Mouse (Mus musculus): ENCODE measurements at regions not wholly inside any gene's neighbourhood (a gene's known extent, or its start where the extent isn't known, plus 50 kb on each side); places are given as distances from the start of the nearest gene placed in this dataset.

GRCm38 (mm10) chr10:92248648-92249047 is 473.6 kb downstream of the Nedd1 start:
- Histone ChIP-seq H3K27ac (no peak overlapping the region), H3K9ac (no peak overlapping the region), H3K27me3 (no peaks in the 10 kb centered on the region), H3K36me3 (no peaks in the 10 kb centered on the region), H3K4me2 (replicated peaks) (no peak overlapping the region), H3K9me3 (no peaks in the 10 kb centered on the region), H3K4me3 (no peak overlapping the region), H3K4me1 (no peaks in the 10 kb centered on the region)
- 55% methylated on average over 3 of the region's 3 CpGs for WGBS
- ATAC-seq (ENCODE audit: low FRiP score, low read depth): no peak

GRCm38 (mm10) chr10:92247449-92247805 is 474.8 kb downstream of the Nedd1 start:
- H3K4me1 ChIP-seq: peaks cover 7% of the 10 kb centered on the region; the same call in 1 of the 2 replicates
- ATAC-seq (ENCODE audit: low FRiP score, low read depth): no peak
- no peaks in the 10 kb centered on the region for H3K27me3 ChIP-seq
- no peak overlapping the region for H3K4me2 ChIP-seq (replicated peaks)
- 71% methylated on average over 5 of the region's 5 CpGs for WGBS
- H3K27ac ChIP-seq: no peak overlapping the region
- H3K36me3 ChIP-seq: no peaks in the 10 kb centered on the region
- H3K9me3 ChIP-seq: no peaks in the 10 kb centered on the region
- no peak overlapping the region for H3K4me3 ChIP-seq
- no peak overlapping the region for H3K9ac ChIP-seq

- H3K9ac ChIP-seq: no peak overlapping the region
- no peak overlapping the region for H3K4me2 ChIP-seq (replicated peaks)
- no peaks in the 10 kb centered on the region for H3K9me3 ChIP-seq
- H3K4me1 ChIP-seq: peaks cover 7% of the 10 kb centered on the region; the same call in 1 of the 2 replicates
- 37% methylated on average over 7 of the region's 7 CpGs for WGBS
- H3K27me3 ChIP-seq: no peaks in the 10 kb centered on the region
- H3K27ac ChIP-seq: no peak overlapping the region
- no peak overlapping the region for H3K4me3 ChIP-seq
- ATAC-seq (ENCODE audit: low FRiP score, low read depth): no peak
- no peaks in the 10 kb centered on the region for H3K36me3 ChIP-seq
Measured at GRCm38 (mm10) chr10:92246785-92247448, 475.3 kb downstream of the Nedd1 start.

- Histone ChIP-seq H3K36me3 (no peaks in the 10 kb centered on the region), H3K4me3 (no peak overlapping the region), H3K9ac (no peak overlapping the region), H3K4me1 (peaks cover 7% of the 10 kb centered on the region; the same call in 1 of the 2 replicates), H3K27ac (no peak overlapping the region), H3K4me2 (replicated peaks) (no peak overlapping the region), H3K27me3 (no peaks in the 10 kb centered on the region), H3K9me3 (no peaks in the 10 kb centered on the region)
- 48% methylated on average over 11 of the region's 11 CpGs for WGBS
- ATAC-seq (ENCODE audit: low FRiP score, low read depth): 0 out of 2 replicates have a peak, but pooled peaks have one; percentile 40
Measured at GRCm38 (mm10) chr10:92242714-92243440, 479.3 kb downstream of the Nedd1 start.

GRCm38 (mm10) chr10:92237881-92238280 is 484.3 kb downstream of the Nedd1 start:
- Histone ChIP-seq H3K4me1 (peaks cover 4% of the 10 kb centered on the region; the same call in 1 of the 2 replicates), H3K9ac (no peak overlapping the region), H3K9me3 (no peaks in the 10 kb centered on the region), H3K27me3 (no peaks in the 10 kb centered on the region), H3K36me3 (no peaks in the 10 kb centered on the region), H3K27ac (no peak overlapping the region), H3K4me3 (no peak overlapping the region), H3K4me2 (replicated peaks) (no peak overlapping the region)
- WGBS: 43% methylated on average over 5 of the region's 5 CpGs
- no peak for ATAC-seq (ENCODE audit: low FRiP score, low read depth)

- Histone ChIP-seq H3K9me3 (no peaks in the 10 kb centered on the region), H3K9ac (no peak overlapping the region), H3K27me3 (no peaks in the 10 kb centered on the region), H3K4me1 (no peaks in the 10 kb centered on the region), H3K4me3 (no peak overlapping the region), H3K4me2 (replicated peaks) (no peak overlapping the region), H3K36me3 (no peaks in the 10 kb centered on the region), H3K27ac (no peak overlapping the region)
- no peak for ATAC-seq (ENCODE audit: low FRiP score, low read depth)
- WGBS: 68% methylated on average over 2 of the region's 2 CpGs
Measured at GRCm38 (mm10) chr10:92232081-92232480, 490.1 kb downstream of the Nedd1 start.

- no peak for ATAC-seq (ENCODE audit: low FRiP score, low read depth)
- H3K36me3 ChIP-seq: no peaks in the 10 kb centered on the region
- H3K27me3 ChIP-seq: no peaks in the 10 kb centered on the region
- no peaks in the 10 kb centered on the region for H3K4me1 ChIP-seq
- no peak overlapping the region for H3K27ac ChIP-seq
- H3K9me3 ChIP-seq: no peaks in the 10 kb centered on the region
- no peak overlapping the region for H3K4me3 ChIP-seq
- no peak overlapping the region for H3K4me2 ChIP-seq (replicated peaks)
- WGBS: 69% methylated on average over 4 of the region's 4 CpGs
- no peak overlapping the region for H3K9ac ChIP-seq
Measured at GRCm38 (mm10) chr10:92225818-92226217, 496.4 kb downstream of the Nedd1 start.

GRCm38 (mm10) chr10:92225071-92225470 is 497.1 kb downstream of the Nedd1 start:
- Histone ChIP-seq H3K27me3 (no peaks in the 10 kb centered on the region), H3K9ac (no peak overlapping the region), H3K4me3 (no peak overlapping the region), H3K27ac (no peak overlapping the region), H3K4me2 (replicated peaks) (no peak overlapping the region), H3K4me1 (no peaks in the 10 kb centered on the region), H3K36me3 (no peaks in the 10 kb centered on the region), H3K9me3 (no peaks in the 10 kb centered on the region)
- ATAC-seq (ENCODE audit: low FRiP score, low read depth): no peak
- WGBS: 77% methylated on average over 7 of the region's 7 CpGs

- ATAC-seq (ENCODE audit: low FRiP score, low read depth): no peak
- H3K27ac ChIP-seq: no peak overlapping the region
- H3K27me3 ChIP-seq: no peaks in the 10 kb centered on the region
- no peaks in the 10 kb centered on the region for H3K9me3 ChIP-seq
- 62% methylated on average over 3 of the region's 3 CpGs for WGBS
- H3K36me3 ChIP-seq: no peaks in the 10 kb centered on the region
- H3K9ac ChIP-seq: no peak overlapping the region
- H3K4me2 ChIP-seq (replicated peaks): no peak overlapping the region
- no peaks in the 10 kb centered on the region for H3K4me1 ChIP-seq
- H3K4me3 ChIP-seq: no peak overlapping the region
Measured at GRCm38 (mm10) chr10:92219310-92219709, 502.9 kb downstream of the Nedd1 start.

- WGBS: 77% methylated on average over 8 of the region's 8 CpGs
Measured at GRCm38 (mm10) chr10:92170856-92171255, 551.4 kb downstream of the Nedd1 start.

GRCm38 (mm10) chr10:92166057-92166456 is 556.2 kb downstream of the Nedd1 start:
- no peak overlapping the region for H3K4me3 ChIP-seq
- H3K36me3 ChIP-seq: no peaks in the 10 kb centered on the region
- no peak overlapping the region for H3K27ac ChIP-seq
- peaks cover 21% of the 10 kb centered on the region; the same call in 1 of the 2 replicates for H3K4me1 ChIP-seq
- WGBS: 57% methylated on average over 2 of the region's 2 CpGs
- H3K4me2 ChIP-seq (replicated peaks): no peak overlapping the region
- ATAC-seq (ENCODE audit: low FRiP score, low read depth): no peak
- H3K9ac ChIP-seq: no peak overlapping the region
- peaks cover 24% of the 10 kb centered on the region for H3K27me3 ChIP-seq
- H3K9me3 ChIP-seq: no peaks in the 10 kb centered on the region

More at GRCm38 (mm10) chr10:92170856-92171255, 551.4 kb downstream of the Nedd1 start:
- H3K27ac ChIP-seq: no peak overlapping the region
- H3K4me3 ChIP-seq: no peak overlapping the region
- no peaks in the 10 kb centered on the region for H3K9me3 ChIP-seq
- no peak overlapping the region for H3K9ac ChIP-seq
- no peaks in the 10 kb centered on the region for H3K27me3 ChIP-seq
- peaks cover 4% of the 10 kb centered on the region; the same call in 1 of the 2 replicates for H3K4me1 ChIP-seq
- no peak for ATAC-seq (ENCODE audit: low FRiP score, low read depth)
- no peaks in the 10 kb centered on the region for H3K36me3 ChIP-seq
- H3K4me2 ChIP-seq (replicated peaks): no peak overlapping the region

- Histone ChIP-seq H3K4me3 (peak overlapping the region; percentile 25), H3K27ac (no peak overlapping the region), H3K27me3 (peaks cover 24% of the 10 kb centered on the region), H3K36me3 (no peaks in the 10 kb centered on the region), H3K9me3 (no peaks in the 10 kb centered on the region), H3K4me1 (peaks cover 21% of the 10 kb centered on the region; the same call in 1 of the 2 replicates), H3K4me2 (replicated peaks) (peak overlapping the region; percentile 39), H3K9ac (no peak overlapping the region)
- no peak for ATAC-seq (ENCODE audit: low FRiP score, low read depth)
- WGBS: 26% methylated on average over 5 of the region's 5 CpGs
Measured at GRCm38 (mm10) chr10:92164991-92165390, 557.2 kb downstream of the Nedd1 start.

All from limb, embryonic 13.5 days (tissue).